Mouse (Mus musculus): Measurements from ENCODE around the gene Pigk. TPM values are rescaled to one million over a fixed set of nuclear protein-coding genes. Genes with fewer than 3 reads are reported as not detected.

Gene Pigk
- total RNA-seq, 2 experiments from 2014 or later: 26.8 to 27.9 TPM

GRCm38 (mm10) chr3:152842648-152843047 is 128.7 kb downstream of the Pigk start:
- no peak for DNase-seq

GRCm38 (mm10) chr3:152843925-152844324 is 130.0 kb downstream of the Pigk start:
- no peak for DNase-seq

- DNase-seq: no peak
Measured at GRCm38 (mm10) chr3:152855006-152855614, 141.2 kb downstream of the Pigk start.

GRCm38 (mm10) chr3:152856095-152856494 is 142.2 kb downstream of the Pigk start:
- DNase-seq: no peak

- DNase-seq: no peak
Measured at GRCm38 (mm10) chr3:152861450-152861849, 147.6 kb downstream of the Pigk start.

- no peak for DNase-seq
Measured at GRCm38 (mm10) chr3:152861978-152862377, 148.1 kb downstream of the Pigk start.

- DNase-seq: no peak
Measured at GRCm38 (mm10) chr3:152866035-152866965, 152.4 kb downstream of the Pigk start.

- DNase-seq: no peak
Measured at GRCm38 (mm10) chr3:152867654-152868525, 154.0 kb downstream of the Pigk start.

GRCm38 (mm10) chr3:152872054-152872453 is 158.2 kb downstream of the Pigk start:
- DNase-seq: no peak

GRCm38 (mm10) chr3:152872596-152872995 is 158.7 kb downstream of the Pigk start:
- DNase-seq: no peak

GRCm38 (mm10) chr3:152874431-152875355 is 160.8 kb downstream of the Pigk start:
- DNase-seq: no peak

- DNase-seq: no peak
Measured at GRCm38 (mm10) chr3:152875723-152876290, 161.9 kb downstream of the Pigk start.

- no peak for DNase-seq
Measured at GRCm38 (mm10) chr3:152880121-152880835, 166.4 kb downstream of the Pigk start.

- DNase-seq: no peak
Measured at GRCm38 (mm10) chr3:152881706-152882105, 167.8 kb downstream of the Pigk start.

GRCm38 (mm10) chr3:152883556-152883955 is 169.7 kb downstream of the Pigk start:
- no peak for DNase-seq

- DNase-seq: no peak
Measured at GRCm38 (mm10) chr3:152886749-152887148, 172.8 kb downstream of the Pigk start.

- DNase-seq: no peak
Measured at GRCm38 (mm10) chr3:152888116-152888515, 174.2 kb downstream of the Pigk start.

- DNase-seq: no peak
Measured at GRCm38 (mm10) chr3:152894935-152895334, 181.0 kb downstream of the Pigk start.

- DNase-seq: no peak
Measured at GRCm38 (mm10) chr3:152896111-152896510, 182.2 kb downstream of the Pigk start.

GRCm38 (mm10) chr3:152897196-152897595 is 183.3 kb downstream of the Pigk start:
- no peak for DNase-seq
